Mouse (Mus musculus): ENCODE measurements around the gene Ano1.

GRCm38 (mm10) chr7:144582284-144582980 lies 169.3 kb downstream of the Ano1 start, which contains the start of gene Fadd:
- no peak for TF ChIP-seq ZC3H11A (IDR thresholded peaks at IDR 0.05; ENCODE audit: borderline replicate concordance, low read depth, low read length)
- TF ChIP-seq HCFC1 (IDR thresholded peaks at IDR 0.05; ENCODE audit: borderline replicate concordance, insufficient read depth, low read length) = peak; percentile 94
- no peak for TF ChIP-seq MAFK (IDR thresholded peaks at IDR 0.05; ENCODE audit: insufficient read depth, low read depth, low read length)
- TF ChIP-seq CHD2 (IDR thresholded peaks at IDR 0.05; ENCODE audit: low read depth, low read length) = peak; percentile 99
- no peak for TF ChIP-seq ZNF384 (IDR thresholded peaks at IDR 0.05; ENCODE audit: low read depth, low read length)
